Mouse (Mus musculus) left cerebral cortex, adult 11 months (tissue): Measurements from ENCODE around the gene Tnfrsf22.

Source experiments
- DNase-seq: peaks from one replicate; pipeline ENCODE4 v3.0.0; 2022; ENCODE audit warnings: low spot score

Gene Tnfrsf22

GRCm38 (mm10) chr7:143631503-143631902 is 18.0 kb downstream of the Tnfrsf22 start:
- DNase-seq: no peak

- DNase-seq: no peak
Measured at GRCm38 (mm10) chr7:143629501-143629900, 20.0 kb downstream of the Tnfrsf22 start.

- no peak for DNase-seq
Measured at GRCm38 (mm10) chr7:143628540-143628939, 20.9 kb downstream of the Tnfrsf22 start, which contains the start of gene Tnfrsf26. Gene Tnfrsf26, minus strand, starts transcription at chr7:143628722.

- no peak for DNase-seq
Measured at GRCm38 (mm10) chr7:143627555-143628286, 21.7 kb downstream of the Tnfrsf22 start.

- no peak for DNase-seq
Measured at GRCm38 (mm10) chr7:143626178-143626577, 23.3 kb downstream of the Tnfrsf22 start.

- no peak for DNase-seq
Measured at GRCm38 (mm10) chr7:143625151-143625550, 24.3 kb downstream of the Tnfrsf22 start.

- no peak for DNase-seq
Measured at GRCm38 (mm10) chr7:143624561-143624960, 24.9 kb downstream of the Tnfrsf22 start.

- no peak for DNase-seq
Measured at GRCm38 (mm10) chr7:143620951-143621350, 28.5 kb downstream of the Tnfrsf22 start.

- DNase-seq: no peak
Measured at GRCm38 (mm10) chr7:143614404-143615135, 34.9 kb downstream of the Tnfrsf22 start.

- DNase-seq: no peak
Measured at GRCm38 (mm10) chr7:143612215-143612614, 37.2 kb downstream of the Tnfrsf22 start.

GRCm38 (mm10) chr7:143605321-143605720 is 44.1 kb downstream of the Tnfrsf22 start:
- DNase-seq: no peak

- DNase-seq: no peak
Measured at GRCm38 (mm10) chr7:143604889-143605288, 44.6 kb downstream of the Tnfrsf22 start.

- no peak for DNase-seq
Measured at GRCm38 (mm10) chr7:143601705-143602104, 47.8 kb downstream of the Tnfrsf22 start.

- DNase-seq: no peak
Measured at GRCm38 (mm10) chr7:143600231-143600740, 49.2 kb downstream of the Tnfrsf22 start.

- DNase-seq: peak; percentile 87
Measured at GRCm38 (mm10) chr7:143599428-143600230, 49.8 kb downstream of the Tnfrsf22 start, which contains the start of gene Cars. Gene Cars, minus strand, starts transcription at chr7:143600090.

- no peak for DNase-seq
Measured at GRCm38 (mm10) chr7:143594865-143595264, 54.6 kb downstream of the Tnfrsf22 start.

GRCm38 (mm10) chr7:143592255-143592654 is 57.2 kb downstream of the Tnfrsf22 start:
- no peak for DNase-seq

GRCm38 (mm10) chr7:143588006-143588405 is 61.5 kb downstream of the Tnfrsf22 start:
- DNase-seq: no peak

GRCm38 (mm10) chr7:143587586-143587985 is 61.9 kb downstream of the Tnfrsf22 start:
- no peak for DNase-seq
